Mouse (Mus musculus) liver, embryonic 13.5 days (tissue): ENCODE measurements around the gene Upk1a. TPM values are rescaled to one million over a fixed set of nuclear protein-coding genes. Genes with fewer than 3 reads are reported as not detected.

Experiments
- ATAC-seq: fragments of 200-750 bp; cut with Nextera tagmentation; 2 replicates; pipeline ENCODE4 v1.8.0; 2017; ENCODE audit warnings: low read depth, mild to moderate bottlenecking, moderate number of reproducible peaks, moderate library complexity
- DNase-seq: peaks from one replicate; pipeline ENCODE4 v3.0.0; 2022
- H3K27ac ChIP-seq: fragments of 300-500 bp; sonication (generic); 2 replicates; pipeline ENCODE4 v1.5.1; 2015; ENCODE audit warnings: moderate library complexity, mild to moderate bottlenecking, inconsistent platforms
- H3K27me3 ChIP-seq: fragments of 300-500 bp; sonication (generic); 2 replicates; pipeline ENCODE4 v1.6.1; 2015; ENCODE audit warnings: mild to moderate bottlenecking, inconsistent platforms
- H3K36me3 ChIP-seq: fragments of 300-500 bp; sonication (generic); 2 replicates; pipeline ENCODE4 v1.6.1; 2015; ENCODE audit warnings: mild to moderate bottlenecking, inconsistent platforms
- H3K4me1 ChIP-seq: fragments of 300-500 bp; sonication (generic); replicated peaks from 2 replicates; pipeline ENCODE4 v1.6.1; 2015; ENCODE audit warnings: inconsistent platforms
- H3K4me2 ChIP-seq: fragments of 300-500 bp; sonication (generic); 2 replicates; pipeline ENCODE4 v1.6.1; 2015; ENCODE audit warnings: inconsistent platforms, mild to moderate bottlenecking, moderate library complexity
- H3K4me3 ChIP-seq: fragments of 300-500 bp; sonication (generic); replicated peaks from 2 replicates; pipeline ENCODE4 v1.5.1; 2015; ENCODE audit warnings: mild to moderate bottlenecking, inconsistent platforms
- H3K9ac ChIP-seq: fragments of 300-500 bp; sonication (generic); 2 replicates; pipeline ENCODE4 v1.6.1; 2015; ENCODE audit warnings: mild to moderate bottlenecking, inconsistent platforms
- H3K9me3 ChIP-seq: fragments of 300-500 bp; sonication (generic); replicated peaks from 2 replicates; pipeline ENCODE4 v1.6.1; 2016; ENCODE audit warnings: inconsistent platforms
- WGBS: fragments of 180-500 bp; shearing (Covaris S2); methylation state at CpG from one replicate; pipeline ENCODE4 v1.1.7; 2015; ENCODE audit not compliant: insufficient replicate concordance; 5-methylcytosine and 5-hydroxymethylcytosine counted together
- polyA plus RNA-seq: library from polyadenylated mRNA; unstranded; fragments of >200 nt; fragmentation: Nextera tagmentation; extraction: Ambion mirVana; gene quantifications from 2 replicates; pipeline ENCODE4 v1.2.1, GENCODE M21; 2015

Gene Upk1a
- polyA plus RNA-seq, 1 experiment from 2014 or later, result 0.09 TPM

DNA sequence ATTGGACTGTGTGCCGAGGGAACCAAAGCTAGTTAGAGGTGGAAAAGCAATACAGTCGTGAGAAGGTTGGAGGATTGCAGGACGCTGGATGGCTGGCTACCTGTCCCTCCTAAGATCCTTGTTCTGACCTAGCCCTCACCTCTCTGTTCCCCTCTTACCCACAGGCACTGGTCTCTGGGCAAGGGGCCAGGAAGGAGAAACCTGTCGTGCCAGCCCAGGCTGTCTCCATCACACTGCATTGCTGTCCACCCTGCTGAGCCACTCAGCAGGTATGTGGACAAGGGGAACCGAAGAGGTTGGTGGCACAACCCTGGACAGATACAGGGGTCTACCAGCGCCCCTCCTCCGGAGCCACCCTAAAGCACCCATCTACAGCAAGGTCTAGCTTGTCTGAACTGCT, 12.0 kb downstream of the Upk1a start:
- H3K4me3 ChIP-seq, result no peak overlapping the region
- 70% methylated on average over 7 of the region's 7 CpGs for WGBS
- no peaks in the 10 kb centered on the region for H3K27me3 ChIP-seq
- H3K4me2 ChIP-seq, result peak overlapping the region; percentile 50; the same call in 1 of the 2 replicates
- no peaks in the 10 kb centered on the region for H3K9me3 ChIP-seq
- H3K36me3 ChIP-seq, result no peaks in the 10 kb centered on the region
- H3K4me1 ChIP-seq, result peaks cover 15% of the 10 kb centered on the region
- DNase-seq (no peak), ATAC-seq (no peak)
- no peak overlapping the region for H3K27ac ChIP-seq
- peak overlapping the region; percentile 49; the same call in 1 of the 2 replicates for H3K9ac ChIP-seq

DNA sequence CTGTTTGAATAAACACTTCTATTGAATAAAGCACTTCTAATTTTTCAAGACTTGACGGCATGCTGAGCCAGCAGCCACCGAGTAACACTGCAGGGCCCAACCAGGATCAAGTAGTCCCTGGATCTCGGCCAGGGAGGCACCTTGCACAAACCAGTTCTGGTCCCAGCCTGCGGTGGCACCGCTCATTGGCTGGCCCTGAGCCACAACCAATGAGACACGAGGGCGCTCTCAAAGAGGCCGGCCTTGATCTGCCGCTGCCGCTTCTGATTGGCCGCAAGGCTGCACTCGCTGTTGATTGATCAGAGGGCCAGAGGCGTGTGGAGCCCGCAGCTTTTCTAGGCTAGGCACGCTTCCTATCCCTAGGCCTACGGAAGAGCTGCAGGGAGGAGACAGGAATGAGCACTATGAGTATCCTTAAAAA, 12.7 kb downstream of the Upk1a start:
- H3K36me3 ChIP-seq, result no peaks in the 10 kb centered on the region
- WGBS, result 3% methylated on average over 16 of the region's 16 CpGs
- no peak overlapping the region for H3K4me3 ChIP-seq
- DNase-seq (peak; percentile 81), ATAC-seq (peak; percentile 97)
- H3K4me2 ChIP-seq, result peak overlapping the region; percentile 50
- H3K9me3 ChIP-seq, result no peaks in the 10 kb centered on the region
- H3K9ac ChIP-seq, result peak overlapping the region; percentile 49; the same call in 1 of the 2 replicates
- no peak overlapping the region for H3K27ac ChIP-seq
- H3K4me1 ChIP-seq, result peaks cover 16% of the 10 kb centered on the region
- peaks cover 4% of the 10 kb centered on the region; the same call in 1 of the 2 replicates for H3K27me3 ChIP-seq

- Histone ChIP-seq H3K9me3 (no peaks in the 10 kb centered on the region), H3K4me3 (no peak within 1 kb of the TSS), H3K27ac (no peak within 1 kb of the TSS), H3K36me3 (no peaks in the 10 kb centered on the region), H3K27me3 (peaks cover 7% of the 10 kb centered on the region; the same call in 1 of the 2 replicates), H3K9ac (no peak within 1 kb of the TSS), H3K4me2 (peak within 1 kb of the TSS; percentile 50), H3K4me1 (peaks cover 28% of the 10 kb centered on the region)
- 88% methylated on average over 12 of the region's 12 CpGs for WGBS
- ATAC-seq, result no peak
- DNase-seq, result no peak
Measured at GRCm38 (mm10) chr7:30598786-30599185, 13.9 kb downstream of the Upk1a start, which contains the start of gene Zbtb32. Gene Zbtb32 (minus strand): TSS chr7:30598909.

GRCm38 (mm10) chr7:30596811-30597210, 15.8 kb downstream of the Upk1a start:
- H3K9ac ChIP-seq, result no peak overlapping the region
- no peaks in the 10 kb centered on the region for H3K9me3 ChIP-seq
- no peak overlapping the region for H3K27ac ChIP-seq
- peaks cover 34% of the 10 kb centered on the region for H3K4me1 ChIP-seq
- H3K4me3 ChIP-seq, result no peak overlapping the region
- H3K4me2 ChIP-seq, result no peak overlapping the region
- no peaks in the 10 kb centered on the region for H3K36me3 ChIP-seq
- H3K27me3 ChIP-seq, result peaks cover 7% of the 10 kb centered on the region; the same call in 1 of the 2 replicates
- WGBS, result 65% methylated on average over 5 of the region's 5 CpGs
- DNase-seq (no peak), ATAC-seq (no peak)

DNA sequence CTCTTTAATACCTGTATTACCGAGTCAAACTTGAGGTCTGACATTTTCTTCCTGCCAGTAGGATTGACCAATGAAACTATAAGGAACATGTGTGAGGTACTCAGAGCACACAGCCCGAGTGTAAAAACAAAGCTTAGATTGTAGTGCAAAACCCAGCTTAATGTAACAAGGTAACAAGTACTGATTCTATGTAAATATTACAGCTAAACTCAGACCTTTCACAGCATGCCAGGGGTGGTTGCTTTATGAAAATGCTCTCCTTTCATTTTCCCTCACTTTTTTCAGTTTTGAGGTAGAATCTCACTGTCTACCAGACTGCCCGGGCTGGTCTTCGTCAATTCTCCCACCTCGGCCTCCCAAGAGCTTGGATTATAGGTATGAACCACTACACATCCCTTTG, 16.6 kb downstream of the Upk1a start:
- Histone ChIP-seq H3K4me2 (no peak overlapping the region), H3K4me3 (no peak overlapping the region), H3K9me3 (no peaks in the 10 kb centered on the region), H3K36me3 (no peaks in the 10 kb centered on the region), H3K9ac (no peak overlapping the region), H3K27me3 (peaks cover 7% of the 10 kb centered on the region; the same call in 1 of the 2 replicates), H3K27ac (no peak overlapping the region), H3K4me1 (peaks cover 34% of the 10 kb centered on the region)
- DNase-seq, result no peak
- WGBS, result 60% methylated on average over 5 of the region's 5 CpGs
- no peak for ATAC-seq

GRCm38 (mm10) chr7:30594510-30595024, 18.1 kb downstream of the Upk1a start:
- H3K36me3 ChIP-seq, result no peaks in the 10 kb centered on the region
- H3K27ac ChIP-seq, result no peak overlapping the region
- H3K9me3 ChIP-seq, result no peaks in the 10 kb centered on the region
- 57% methylated on average over 4 of the region's 4 CpGs for WGBS
- ATAC-seq (no peak), DNase-seq (no peak)
- peaks cover 29% of the 10 kb centered on the region for H3K4me1 ChIP-seq
- H3K27me3 ChIP-seq, result peaks cover 7% of the 10 kb centered on the region; the same call in 1 of the 2 replicates
- H3K4me2 ChIP-seq, result no peak overlapping the region
- no peak overlapping the region for H3K9ac ChIP-seq
- H3K4me3 ChIP-seq, result no peak overlapping the region

DNA sequence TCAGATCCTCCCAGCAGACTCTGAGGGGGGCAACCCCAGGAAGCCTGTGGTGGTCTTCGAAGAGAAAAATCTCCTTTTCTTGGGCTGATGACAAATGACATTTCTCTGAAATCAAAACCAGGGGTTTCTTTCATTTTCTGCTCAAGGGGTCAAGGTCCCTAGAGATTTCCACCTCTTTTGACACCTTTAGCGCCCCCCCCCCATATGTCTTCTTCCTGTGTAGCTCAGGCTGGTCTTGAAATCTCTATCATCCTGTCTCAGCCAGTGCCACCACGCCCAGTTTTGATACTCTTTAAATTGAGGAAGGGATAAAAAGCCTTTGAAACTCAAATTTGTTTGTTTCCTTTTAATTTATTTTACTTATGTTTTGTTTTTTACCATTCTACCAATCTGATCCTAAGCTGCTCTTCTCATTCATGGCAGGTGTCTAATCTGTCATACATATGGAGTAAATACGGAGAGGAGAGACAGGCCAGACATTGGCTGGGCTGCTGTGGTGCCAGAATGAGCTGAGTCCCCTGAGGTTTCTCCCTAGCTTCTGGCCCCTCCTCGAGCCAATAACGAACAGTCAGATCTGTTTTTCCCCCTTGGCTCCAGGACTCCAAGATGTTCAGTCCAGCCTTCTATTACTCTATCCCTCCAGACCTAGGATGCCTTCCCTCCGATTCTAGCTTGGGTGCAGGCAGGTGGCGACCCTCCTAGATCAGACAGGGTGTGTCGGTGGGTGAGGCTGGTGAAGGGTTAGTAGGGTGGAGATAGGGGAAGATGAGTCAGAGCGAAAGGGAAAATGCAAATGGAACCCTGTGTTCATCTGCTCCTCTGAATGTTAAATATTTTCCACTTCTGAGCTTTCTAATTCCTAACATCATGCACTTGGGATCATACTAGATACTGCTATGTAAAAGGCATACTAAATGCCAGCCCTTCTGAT, 18.8 kb downstream of the Upk1a start:
- WGBS, result 48% methylated on average over 10 of the region's 10 CpGs
- H3K27ac ChIP-seq, result no peak overlapping the region
- H3K9me3 ChIP-seq, result no peaks in the 10 kb centered on the region
- no peak overlapping the region for H3K4me2 ChIP-seq
- H3K4me1 ChIP-seq, result peaks cover 30% of the 10 kb centered on the region
- peaks cover 7% of the 10 kb centered on the region; the same call in 1 of the 2 replicates for H3K27me3 ChIP-seq
- DNase-seq (no peak), ATAC-seq (no peak)
- H3K36me3 ChIP-seq, result no peaks in the 10 kb centered on the region
- H3K4me3 ChIP-seq, result no peak overlapping the region
- no peak overlapping the region for H3K9ac ChIP-seq

DNA sequence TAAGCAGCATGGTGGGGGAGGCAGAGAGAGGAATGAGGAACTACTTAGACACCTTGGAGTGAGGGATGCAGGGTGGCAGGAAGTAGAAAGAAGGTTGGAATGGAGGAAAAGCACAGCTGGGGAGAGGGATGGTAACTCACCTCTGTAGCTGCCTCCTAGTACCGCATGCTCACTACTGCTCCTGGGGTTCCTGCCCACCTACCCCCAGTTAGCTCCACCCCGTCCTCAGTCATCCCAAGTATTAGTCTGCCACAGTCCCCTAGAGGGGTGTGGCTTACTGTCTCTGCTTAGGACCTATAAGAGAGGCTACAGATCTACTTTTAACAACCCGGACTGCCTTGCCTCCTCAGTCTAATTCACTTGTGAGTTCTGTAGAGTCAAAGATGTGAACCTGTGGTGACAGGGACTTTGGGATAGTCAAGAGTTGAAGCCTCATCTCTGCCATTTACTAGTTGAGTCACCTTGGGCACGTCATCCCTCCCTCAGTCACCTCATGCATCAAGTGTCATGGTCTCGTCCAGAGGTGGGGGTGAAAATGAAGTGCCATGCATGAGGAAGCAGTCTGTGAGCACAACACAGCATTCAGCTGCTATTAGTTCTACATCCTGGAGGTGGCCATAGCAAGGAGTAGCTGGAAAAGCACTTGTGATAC, 19.7 kb downstream of the Upk1a start:
- Histone ChIP-seq H3K4me1 (peaks cover 30% of the 10 kb centered on the region), H3K27me3 (peaks cover 7% of the 10 kb centered on the region; the same call in 1 of the 2 replicates), H3K9ac (no peak overlapping the region), H3K4me3 (no peak overlapping the region), H3K9me3 (no peaks in the 10 kb centered on the region), H3K4me2 (no peak overlapping the region), H3K27ac (no peak overlapping the region), H3K36me3 (no peaks in the 10 kb centered on the region)
- ATAC-seq (no peak), DNase-seq (no peak)
- 39% methylated on average over 5 of the region's 5 CpGs for whole genome bisulfite sequencing

DNA sequence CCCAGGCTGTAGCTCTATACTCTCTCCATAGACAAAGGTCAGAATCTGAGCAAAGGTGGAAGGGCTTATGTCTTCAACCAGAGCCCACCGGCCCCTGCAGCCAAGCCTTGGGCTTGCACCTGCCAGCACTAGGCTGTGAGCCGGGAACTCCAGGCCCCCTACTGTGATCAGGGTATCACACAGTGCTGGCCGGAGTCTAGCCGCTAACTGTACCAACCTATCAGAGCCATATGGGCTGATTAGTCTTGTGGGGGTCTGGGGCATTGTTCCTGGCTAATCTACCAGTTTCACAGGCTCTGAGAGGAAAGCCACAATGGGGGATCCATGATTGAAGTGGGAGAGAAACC, 21.1 kb downstream of the Upk1a start:
- peaks cover 7% of the 10 kb centered on the region; the same call in 1 of the 2 replicates for H3K27me3 ChIP-seq
- H3K4me2 ChIP-seq, result no peak overlapping the region
- H3K27ac ChIP-seq, result no peak overlapping the region
- 75% methylated on average over 4 of the region's 4 CpGs for WGBS
- peaks cover 43% of the 10 kb centered on the region for H3K4me1 ChIP-seq
- H3K36me3 ChIP-seq, result peaks cover 6% of the 10 kb centered on the region
- H3K9ac ChIP-seq, result no peak overlapping the region
- H3K9me3 ChIP-seq, result no peaks in the 10 kb centered on the region
- DNase-seq (no peak), ATAC-seq (no peak)
- no peak overlapping the region for H3K4me3 ChIP-seq

- Histone ChIP-seq H3K9me3 (no peaks in the 10 kb centered on the region), H3K27ac (no peak overlapping the region), H3K9ac (no peak overlapping the region), H3K4me1 (peaks cover 46% of the 10 kb centered on the region), H3K27me3 (peaks cover 7% of the 10 kb centered on the region; the same call in 1 of the 2 replicates), H3K36me3 (peaks cover 11% of the 10 kb centered on the region), H3K4me3 (no peak overlapping the region), H3K4me2 (no peak overlapping the region)
- DNase-seq, result no peak
- no peak for ATAC-seq
- WGBS, result 80% methylated on average over 9 of the region's 9 CpGs
Measured at GRCm38 (mm10) chr7:30590927-30591604, 21.6 kb downstream of the Upk1a start.
